Mouse (Mus musculus) lung, postnatal 0 days (tissue): ENCODE measurements at regions not wholly inside any gene's neighbourhood (a gene's known extent, or its start where the extent isn't known, plus 50 kb on each side); places are given as distances from the start of the nearest gene placed in this dataset.

Source experiments
- ATAC-seq: fragments of 200-750 bp; cut with Nextera tagmentation; 2 replicates; pipeline ENCODE4 v1.8.0; 2017; ENCODE audit warnings: moderate library complexity
- DNase-seq: peaks from one replicate; pipeline ENCODE4 v3.0.0-alpha.2; 2016; ENCODE audit warnings: low spot score
- H3K27ac ChIP-seq: fragments of 300-500 bp; sonication (generic); 2 replicates; pipeline ENCODE4 v1.5.1; 2014; ENCODE audit warnings: antibody characterized with exemption, mild to moderate bottlenecking, low read length, mixed read lengths
- H3K27me3 ChIP-seq: fragments of 300-500 bp; sonication (generic); replicated peaks from 2 replicates; pipeline ENCODE4 v1.6.1; 2014; ENCODE audit warnings: low read length, mixed read lengths; ENCODE audit not compliant: insufficient read depth
- H3K36me3 ChIP-seq: fragments of 300-500 bp; sonication (generic); 2 replicates; pipeline ENCODE4 v1.6.1; 2014; ENCODE audit warnings: low read length, mixed read lengths; ENCODE audit not compliant: insufficient read depth
- H3K4me1 ChIP-seq: fragments of 300-500 bp; sonication (generic); 2 replicates; pipeline ENCODE4 v1.6.1; 2014; ENCODE audit warnings: antibody characterized with exemption, low read depth, low read length, mixed read lengths; ENCODE audit not compliant: insufficient read depth
- H3K4me2 ChIP-seq: fragments of 300-500 bp; sonication (generic); replicated peaks from 2 replicates; pipeline ENCODE4 v1.6.1; 2014; ENCODE audit warnings: low read depth, mild to moderate bottlenecking, low read length, moderate library complexity, mixed read lengths
- H3K4me3 ChIP-seq: fragments of 300-500 bp; sonication (generic); 2 replicates; pipeline ENCODE4 v1.5.1; 2014; ENCODE audit warnings: low read depth, low read length
- H3K9ac ChIP-seq: fragments of 300-500 bp; sonication (generic); replicated peaks from 2 replicates; pipeline ENCODE4 v1.6.1; 2014; ENCODE audit warnings: low read depth, mild to moderate bottlenecking
- H3K9me3 ChIP-seq: fragments of 300-500 bp; sonication (generic); 2 replicates; pipeline ENCODE4 v1.6.1; 2016; ENCODE audit warnings: low read length, mixed read lengths
- CTCF ChIP-seq: IDR thresholded peaks from 2 replicates; pipeline ENCODE4 v1.5.1; 2016; ENCODE audit warnings: antibody characterized with exemption, mild to moderate bottlenecking
- EP300 ChIP-seq: IDR thresholded peaks from 2 replicates; pipeline ENCODE4 v1.6.1; 2016; ENCODE audit warnings: antibody characterized with exemption, mild to moderate bottlenecking, control low read depth
- whole genome bisulfite sequencing: fragments of 180-500 bp; shearing (Covaris S2); extraction: QIAGEN DNeasy Blood & Tissue Kit; methylation state at CpG from one replicate; pipeline ENCODE4 v1.1.7; 2014; 5-methylcytosine and 5-hydroxymethylcytosine counted together

GRCm38 (mm10) chr2:63706643-63707042, 391.2 kb downstream of the Fign start:
- Histone ChIP-seq H3K4me1 (peaks cover 5% of the 10 kb centered on the region; the same call in 1 of the 2 replicates), H3K9ac (no peak overlapping the region), H3K27ac (no peak overlapping the region), H3K4me2 (no peak overlapping the region), H3K9me3 (no peaks in the 10 kb centered on the region), H3K36me3 (no peaks in the 10 kb centered on the region), H3K4me3 (no peak overlapping the region), H3K27me3 (no peaks in the 10 kb centered on the region)
- TF ChIP-seq CTCF (no peak), EP300 (no peak)
- no peak for DNase-seq
- no peak for ATAC-seq

- H3K36me3 ChIP-seq = no peaks in the 10 kb centered on the region
- no peak for TF ChIP-seq EP300
- no peak for TF ChIP-seq CTCF
- WGBS = 83% methylated on average over 3 of the region's 3 CpGs
Measured at GRCm38 (mm10) chr2:63706183-63706582, 391.7 kb downstream of the Fign start.

GRCm38 (mm10) chr2:63702333-63703096, 395.3 kb downstream of the Fign start:
- WGBS = 3% methylated on average over 22 of the region's 22 CpGs
- Histone ChIP-seq H3K4me2 (peak overlapping the region; percentile 66), H3K4me3 (peak overlapping the region; percentile 25; the same call in 1 of the 2 replicates), H3K9ac (no peak overlapping the region), H3K36me3 (no peaks in the 10 kb centered on the region), H3K27ac (no peak overlapping the region), H3K4me1 (peaks cover 5% of the 10 kb centered on the region; the same call in 1 of the 2 replicates), H3K9me3 (no peaks in the 10 kb centered on the region), H3K27me3 (no peaks in the 10 kb centered on the region)
- DNase-seq (peak; percentile 40), ATAC-seq (peak; percentile 74)
- TF ChIP-seq CTCF (no peak), EP300 (no peak)

More at GRCm38 (mm10) chr2:63706183-63706582, 391.7 kb downstream of the Fign start:
- Histone ChIP-seq H3K4me2 (no peak overlapping the region), H3K4me3 (no peak overlapping the region), H3K4me1 (peaks cover 5% of the 10 kb centered on the region; the same call in 1 of the 2 replicates), H3K27ac (no peak overlapping the region), H3K27me3 (no peaks in the 10 kb centered on the region), H3K9me3 (no peaks in the 10 kb centered on the region), H3K9ac (no peak overlapping the region)
- DNase-seq (no peak), ATAC-seq (no peak)

GRCm38 (mm10) chr2:63701861-63702260, 396.0 kb downstream of the Fign start:
- H3K27ac ChIP-seq = no peak overlapping the region
- no peaks in the 10 kb centered on the region for H3K36me3 ChIP-seq
- no peaks in the 10 kb centered on the region for H3K9me3 ChIP-seq
- H3K9ac ChIP-seq = no peak overlapping the region
- WGBS = 19% methylated on average over 13 of the region's 13 CpGs
- H3K4me3 ChIP-seq = peak overlapping the region; percentile 25; the same call in 1 of the 2 replicates
- no peaks in the 10 kb centered on the region for H3K27me3 ChIP-seq
- no peak for TF ChIP-seq EP300
- no peak for TF ChIP-seq CTCF
- no peak for DNase-seq
- peak overlapping the region; percentile 66 for H3K4me2 ChIP-seq
- H3K4me1 ChIP-seq = peaks cover 5% of the 10 kb centered on the region; the same call in 1 of the 2 replicates
- ATAC-seq = no peak

GRCm38 (mm10) chr2:63700255-63700654, 397.6 kb downstream of the Fign start:
- peaks cover 5% of the 10 kb centered on the region; the same call in 1 of the 2 replicates for H3K4me1 ChIP-seq

GRCm38 (mm10) chr2:63669700-63670099, 428.1 kb downstream of the Fign start:
- no peak for DNase-seq
- WGBS = 54% methylated on average over 3 of the region's 3 CpGs

More at GRCm38 (mm10) chr2:63700255-63700654, 397.6 kb downstream of the Fign start:
- ATAC-seq = no peak
- peak; percentile 60 for TF ChIP-seq CTCF
- TF ChIP-seq EP300 = no peak
- Histone ChIP-seq H3K36me3 (no peaks in the 10 kb centered on the region), H3K9me3 (no peaks in the 10 kb centered on the region), H3K27ac (no peak overlapping the region), H3K4me2 (no peak overlapping the region), H3K4me3 (no peak overlapping the region), H3K27me3 (no peaks in the 10 kb centered on the region), H3K9ac (no peak overlapping the region)
- WGBS = 17% methylated on average over 3 of the region's 3 CpGs
- DNase-seq = peak; percentile 56

More at GRCm38 (mm10) chr2:63669700-63670099, 428.1 kb downstream of the Fign start:
- Histone ChIP-seq H3K4me3 (no peak overlapping the region), H3K27ac (no peak overlapping the region), H3K36me3 (no peaks in the 10 kb centered on the region), H3K9ac (no peak overlapping the region), H3K27me3 (no peaks in the 10 kb centered on the region), H3K4me1 (no peaks in the 10 kb centered on the region), H3K4me2 (no peak overlapping the region), H3K9me3 (no peaks in the 10 kb centered on the region)
- TF ChIP-seq CTCF (no peak), EP300 (no peak)
- no peak for ATAC-seq
